Mouse (Mus musculus): ENCODE data around the gene Myo1d. TPM values are rescaled to one million over a fixed set of nuclear protein-coding genes. Genes with fewer than 3 reads are reported as not detected.

The Myo1d gene
- total and polyA plus RNA-seq, 3 experiments, result 15.9 to 81.1 (median 41.7) TPM

GRCm38 (mm10) chr11:80761285-80761974 lies 18.4 kb downstream of the Myo1d start (continued):
- TF ChIP-seq CTCF (IDR thresholded peaks at IDR 0.05 in 2 of 3, conservative IDR thresholded peaks at IDR 0.05 in 1 of 3; ENCODE audit: control insufficient read depth in 1 of 3, insufficient read depth in 1 of 3, low read depth in 2 of 3, low read length in 3 of 3, poor library complexity in 1 of 3, severe bottlenecking in 1 of 3) (no peak), GATA1 (IDR thresholded peaks at IDR 0.05; ENCODE audit: low read depth, low read length) (peak; percentile 97), MYB (IDR thresholded peaks at IDR 0.05; ENCODE audit: low read depth, low read length) (peak; percentile 100), SMC3 (IDR thresholded peaks at IDR 0.05; ENCODE audit: low read depth, low read length) (no peak), E2F4 (IDR thresholded peaks at IDR 0.05; ENCODE audit: borderline replicate concordance, low read depth, low read length) (no peak), EP300 (IDR thresholded peaks at IDR 0.05; ENCODE audit: low read depth in 1 of 2, low read length in 2 of 2) (peak; percentile 100), ZC3H11A (IDR thresholded peaks at IDR 0.05; ENCODE audit: low read depth, low read length) (no peak), ELF1 (IDR thresholded peaks at IDR 0.05; ENCODE audit: low read depth, low read length) (no peak), KAT2A (conservative IDR thresholded peaks at IDR 0.05; ENCODE audit: low read depth, low read length) (peak; percentile 37; the same call in 1 of the 2 replicates), HCFC1 (IDR thresholded peaks at IDR 0.05; ENCODE audit: low read depth, low read length) (peak; percentile 56; the same call in 1 of the 2 replicates), POLR2AphosphoS2 (IDR thresholded peaks at IDR 0.05; ENCODE audit: low read length) (peak; percentile 88), TBP (IDR thresholded peaks at IDR 0.05; ENCODE audit: low read depth, low read length) (peak; percentile 73; the same call in 1 of the 2 replicates), MAFK (IDR thresholded peaks at IDR 0.05; ENCODE audit: borderline replicate concordance, low read depth, low read length) (peak; percentile 64; the same call in 1 of the 2 replicates), TCF12 (IDR thresholded peaks at IDR 0.05; ENCODE audit: low read depth, low read length) (peak; percentile 98), SIN3A (IDR thresholded peaks at IDR 0.05; ENCODE audit: low read length) (peak; percentile 97)

GRCm38 (mm10) chr11:80759023-80759422 lies 20.8 kb downstream of the Myo1d start:
- no peak for TF ChIP-seq NRF1 (IDR thresholded peaks at IDR 0.05; ENCODE audit: insufficient read depth, low read depth, low read length, poor library complexity, severe bottlenecking)
- no peak for TF ChIP-seq ELF1 (IDR thresholded peaks at IDR 0.05; ENCODE audit: low read depth, low read length)
- no peak for TF ChIP-seq POLR2AphosphoS5 (IDR thresholded peaks at IDR 0.05; ENCODE audit: borderline replicate concordance, low read depth, low read length)
- no peak for TF ChIP-seq MYC (IDR thresholded peaks at IDR 0.05; ENCODE audit: low read depth, low read length)
- TF ChIP-seq GATA1 (IDR thresholded peaks at IDR 0.05; ENCODE audit: low read depth, low read length), result no peak
- TF ChIP-seq MEF2A (IDR thresholded peaks at IDR 0.05; ENCODE audit: extremely low read depth, insufficient replicate concordance, low read depth, low read length, poor library complexity, severe bottlenecking), result no peak
- TF ChIP-seq RCOR1 (IDR thresholded peaks at IDR 0.05; ENCODE audit: low read depth, low read length), result no peak
- TF ChIP-seq ZKSCAN1 (IDR thresholded peaks at IDR 0.05; ENCODE audit: low read depth, low read length), result no peak
- no peak for TF ChIP-seq TBP (IDR thresholded peaks at IDR 0.05; ENCODE audit: low read depth, low read length)
- TF ChIP-seq MYB (IDR thresholded peaks at IDR 0.05; ENCODE audit: low read depth, low read length), result no peak
- TF ChIP-seq UBTF (IDR thresholded peaks at IDR 0.05; ENCODE audit: borderline replicate concordance, insufficient read depth, low read depth, low read length), result no peak
- TF ChIP-seq RAD21 (IDR thresholded peaks at IDR 0.05; ENCODE audit: low read depth, low read length), result no peak
- no peak for TF ChIP-seq CHD1 (IDR thresholded peaks at IDR 0.05; ENCODE audit: low read depth, low read length)
- TF ChIP-seq ZNF384 (IDR thresholded peaks at IDR 0.05; ENCODE audit: low read depth, low read length), result no peak
- TF ChIP-seq MAFK (IDR thresholded peaks at IDR 0.05; ENCODE audit: borderline replicate concordance, low read depth, low read length), result no peak
- no peak for TF ChIP-seq CTCF (IDR thresholded peaks at IDR 0.05 in 2 of 3, conservative IDR thresholded peaks at IDR 0.05 in 1 of 3; ENCODE audit: control insufficient read depth in 1 of 3, insufficient read depth in 1 of 3, low read depth in 2 of 3, low read length in 3 of 3, poor library complexity in 1 of 3, severe bottlenecking in 1 of 3)
- no peak for TF ChIP-seq ZMIZ1 (IDR thresholded peaks at IDR 0.05; ENCODE audit: low read depth, low read length)
- TF ChIP-seq USF2 (IDR thresholded peaks at IDR 0.05; ENCODE audit: borderline replicate concordance in 1 of 2, insufficient read depth in 1 of 2, low read depth in 1 of 2, low read length in 2 of 2), result no peak
- TF ChIP-seq TAL1 (IDR thresholded peaks at IDR 0.05; ENCODE audit: low read length), result no peak
- H3K4me1 ChIP-seq (ENCODE audit: control insufficient read depth in 1 of 2, insufficient read depth in 2 of 2, low read length in 2 of 2), result peaks cover 46% of the 10 kb centered on the region in 2 experiments

More at GRCm38 (mm10) chr11:80759023-80759422, 20.8 kb downstream of the Myo1d start:
- Histone ChIP-seq H3K4me3 (ENCODE audit: control insufficient read depth in 1 of 2, insufficient read depth in 1 of 2, low read depth in 2 of 2, low read length in 2 of 2) (no peak overlapping the region), H3K79me2 (ENCODE audit: control insufficient read depth, insufficient read depth, low read length, poor library complexity) (peaks cover 18% of the 10 kb centered on the region), H3K27ac (ENCODE audit: control insufficient read depth, low read depth, low read length) (no peak overlapping the region), H3K9me3 (replicated peaks; ENCODE audit: insufficient read depth, low read length) (no peaks in the 10 kb centered on the region), H3K27me3 (ENCODE audit: control insufficient read depth in 1 of 2, insufficient read depth in 2 of 2, low read length in 2 of 2) (no peaks in the 10 kb centered on the region), H3K36me3 (ENCODE audit: control insufficient read depth in 1 of 2, insufficient read depth in 2 of 2, low read length in 2 of 2) (peaks cover 4 to 63% of the 10 kb centered on the region in 2 experiments; a peak in 3 of 4 replicates), H3K9ac (ENCODE audit: control insufficient read depth, low read depth, low read length, poor library complexity, severe bottlenecking) (no peak overlapping the region)
- DNase-seq (ENCODE audit: low read depth, low spot score), result no peak

All from MEL (cell line).